Mouse (Mus musculus) stomach, postnatal 0 days (tissue): ENCODE data around the gene Cdk4. TPM values are rescaled to one million over a fixed set of nuclear protein-coding genes. Genes with fewer than 3 reads are reported as not detected.
A peak's percentile ranks its signal among the peaks of the same experiment; 100 is the strongest.

Experiments
- ATAC-seq: fragments of 200-750 bp; cut with Nextera tagmentation; 2 replicates; pipeline ENCODE4 v1.8.0; 2017; ENCODE audit not compliant: low FRiP score, low TSS enrichment
- DNase-seq: peaks from one replicate; pipeline ENCODE4 v3.0.0-alpha.2; 2016; ENCODE audit warnings: low spot score
- H3K27ac ChIP-seq: fragments of 300-500 bp; sonication (generic); replicated peaks from 2 replicates; pipeline ENCODE4 v1.5.1; 2014; ENCODE audit warnings: mild to moderate bottlenecking, control low read depth
- H3K27me3 ChIP-seq: fragments of 300-500 bp; sonication (generic); 2 replicates; pipeline ENCODE4 v1.6.1; 2014; ENCODE audit warnings: low read length; ENCODE audit not compliant: control insufficient read depth, insufficient read depth
- H3K36me3 ChIP-seq: fragments of 300-500 bp; sonication (generic); 2 replicates; pipeline ENCODE4 v1.6.1; 2014; ENCODE audit warnings: low read length, mixed read lengths; ENCODE audit not compliant: control insufficient read depth, insufficient read depth
- H3K4me1 ChIP-seq: fragments of 300-500 bp; sonication (generic); replicated peaks from 2 replicates; pipeline ENCODE4 v1.6.1; 2014; ENCODE audit warnings: antibody characterized with exemption; ENCODE audit not compliant: control insufficient read depth, insufficient read depth
- H3K4me2 ChIP-seq: fragments of 300-500 bp; sonication (generic); replicated peaks from 2 replicates; pipeline ENCODE4 v1.6.1; 2014; ENCODE audit warnings: low read depth, mild to moderate bottlenecking, control low read depth, moderate library complexity
- H3K4me3 ChIP-seq: fragments of 300-500 bp; sonication (generic); 2 replicates; pipeline ENCODE4 v1.5.1; 2014; ENCODE audit warnings: low read depth, low read length, control low read depth
- H3K9ac ChIP-seq: fragments of 300-500 bp; sonication (generic); 2 replicates; pipeline ENCODE4 v1.6.1; 2014; ENCODE audit warnings: mild to moderate bottlenecking, low read length, control low read depth, mixed read lengths
- H3K9me3 ChIP-seq: fragments of 300-500 bp; sonication (generic); 2 replicates; pipeline ENCODE4 v1.6.1; 2016; ENCODE audit warnings: low read length; ENCODE audit not compliant: control insufficient read depth
- CTCF ChIP-seq: IDR thresholded peaks from 2 replicates; pipeline ENCODE4 v1.5.1; 2016; ENCODE audit warnings: antibody characterized with exemption, low read depth, mild to moderate bottlenecking, moderate library complexity
- EP300 ChIP-seq: optimal IDR thresholded peaks from 2 replicates; pipeline ENCODE3; 2016; ENCODE audit warnings: antibody characterized with exemption
- WGBS: fragments of 180-500 bp; shearing (Covaris S2); extraction: QIAGEN DNeasy Blood & Tissue Kit; methylation state at CpG from one replicate; pipeline ENCODE4 v1.1.7; 2014; 5-methylcytosine and 5-hydroxymethylcytosine counted together
- polyA plus RNA-seq: library from polyadenylated mRNA; unstranded; fragments of >200 nt; fragmentation: Nextera tagmentation; extraction: Ambion mirVana; gene quantifications from 2 replicates; pipeline ENCODE4 v1.2.1, GENCODE M21; 2015

The Cdk4 gene
- polyA plus RNA-seq: 469 and 472 TPM in 2 replicates

DNA sequence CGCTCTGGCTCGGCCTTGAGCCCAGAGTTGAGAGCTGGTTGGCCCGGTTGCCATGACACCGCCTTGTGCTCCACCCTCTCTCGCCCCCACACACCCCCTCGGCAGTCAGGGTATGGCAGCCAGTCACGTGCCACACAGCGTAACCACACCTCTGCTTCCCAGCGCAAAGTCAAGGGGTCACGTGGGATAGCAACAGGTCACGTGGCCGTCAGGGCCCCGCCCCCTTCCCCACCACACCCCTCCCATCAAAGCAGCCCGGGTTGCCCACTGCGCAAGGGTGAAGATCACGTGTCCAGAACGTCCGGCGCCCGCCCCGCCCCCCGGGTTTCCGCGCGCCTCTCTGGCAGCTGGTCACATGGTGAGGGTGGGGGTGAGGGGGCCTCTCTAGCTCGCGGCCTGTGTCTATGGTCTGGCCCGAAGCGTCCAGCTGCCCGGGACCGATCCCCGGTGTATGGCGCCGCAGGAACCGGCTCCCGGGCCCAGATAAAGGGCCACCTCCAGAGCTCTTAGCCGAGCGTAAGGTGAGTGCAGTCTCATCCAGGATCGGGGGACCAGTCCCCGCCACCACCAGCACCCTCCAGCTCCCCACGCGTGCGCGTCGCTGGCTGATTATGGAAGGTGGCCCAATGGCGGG is at the start of gene Cdk4:
Gene Cdk4, plus strand, starts transcription at position 296 of the 634 bp plus-strand sequence.
- H3K4me3 ChIP-seq: peak within 1 kb of the TSS; percentile 66
- DNase-seq (peak; percentile 99), ATAC-seq (peak; percentile 94)
- peaks cover 13% of the 10 kb centered on the region for H3K36me3 ChIP-seq
- TF ChIP-seq CTCF (peak; percentile 7; the same call in 1 of the 2 replicates), EP300 (no peak)
- peak within 1 kb of the TSS; percentile 78 for H3K9ac ChIP-seq
- H3K9me3 ChIP-seq: no peaks in the 10 kb centered on the region
- no peaks in the 10 kb centered on the region for H3K27me3 ChIP-seq
- H3K27ac ChIP-seq: peak within 1 kb of the TSS; percentile 88
- H3K4me1 ChIP-seq: 0 out of 2 replicates have a peak, but pooled peaks cover 4% of the 10 kb centered on the region
- H3K4me2 ChIP-seq: peak within 1 kb of the TSS; percentile 85
- under 1% methylated on average over 39 of the region's 46 CpGs for WGBS

DNA sequence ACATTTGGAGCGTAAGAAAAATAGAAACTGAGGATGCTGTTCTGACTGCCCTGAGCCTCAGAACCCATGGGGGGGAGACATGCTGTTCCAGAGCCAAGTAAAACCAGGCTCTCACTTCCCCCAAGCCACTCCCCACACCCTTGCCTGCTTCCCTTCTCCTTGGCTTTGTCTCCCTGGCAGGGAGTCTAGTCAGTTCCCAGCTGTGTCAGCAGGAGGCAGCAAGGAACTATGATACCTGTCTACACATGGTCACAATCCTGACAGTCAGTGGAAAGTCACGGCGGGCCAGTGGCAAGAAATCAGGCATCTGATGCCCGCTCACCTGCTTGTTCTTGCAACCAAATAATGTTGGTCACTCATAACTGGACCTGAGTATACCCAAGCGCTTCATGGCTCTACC is 46.8 kb upstream of the Cdk4 start:
- ATAC-seq (peak; percentile 59; the same call in 1 of the 2 replicates), DNase-seq (peak; percentile 71)
- no peak overlapping the region for H3K4me3 ChIP-seq
- H3K27me3 ChIP-seq: no peaks in the 10 kb centered on the region
- 45% methylated on average over 5 of the region's 5 CpGs for WGBS
- peak; percentile 71 for TF ChIP-seq CTCF
- no peak for TF ChIP-seq EP300
- H3K9ac ChIP-seq: no peak overlapping the region
- no peak overlapping the region for H3K27ac ChIP-seq
- H3K4me2 ChIP-seq: no peak overlapping the region
- no peaks in the 10 kb centered on the region for H3K4me1 ChIP-seq
- no peaks in the 10 kb centered on the region for H3K36me3 ChIP-seq
- H3K9me3 ChIP-seq: no peaks in the 10 kb centered on the region

GRCm38 (mm10) chr10:127017071-127017470 is 46.3 kb upstream of the Cdk4 start:
- TF ChIP-seq CTCF: no peak
- no peak for TF ChIP-seq EP300
- Histone ChIP-seq H3K4me3 (no peak overlapping the region), H3K9me3 (no peaks in the 10 kb centered on the region), H3K36me3 (no peaks in the 10 kb centered on the region; the same call in 1 of the 2 replicates), H3K27ac (no peak overlapping the region), H3K27me3 (no peaks in the 10 kb centered on the region), H3K9ac (no peak overlapping the region), H3K4me2 (no peak overlapping the region), H3K4me1 (no peaks in the 10 kb centered on the region)
- DNase-seq (no peak), ATAC-seq (no peak)
- WGBS: 20% methylated on average over 2 of the region's 2 CpGs

GRCm38 (mm10) chr10:127018422-127018821 is 44.9 kb upstream of the Cdk4 start:
- Histone ChIP-seq H3K4me3 (no peak overlapping the region), H3K36me3 (peaks cover 5% of the 10 kb centered on the region; the same call in 1 of the 2 replicates), H3K27me3 (no peaks in the 10 kb centered on the region), H3K9me3 (no peaks in the 10 kb centered on the region), H3K27ac (no peak overlapping the region), H3K9ac (no peak overlapping the region), H3K4me1 (no peaks in the 10 kb centered on the region), H3K4me2 (no peak overlapping the region)
- no peak for ATAC-seq
- no peak for DNase-seq
- TF ChIP-seq EP300 (no peak), CTCF (0 out of 2 replicates have a peak, but pooled peaks have one; percentile 10)
- WGBS: 69% methylated on average over 16 of the region's 16 CpGs

- ATAC-seq (peak; percentile 85), DNase-seq (peak; percentile 92)
- 6% methylated on average over 55 of the region's 56 CpGs for WGBS
- Histone ChIP-seq H3K4me2 (peak within 1 kb of the TSS; percentile 77), H3K9ac (peak within 1 kb of the TSS; percentile 81), H3K27me3 (no peaks in the 10 kb centered on the region), H3K9me3 (no peaks in the 10 kb centered on the region), H3K4me3 (peak within 1 kb of the TSS; percentile 85), H3K36me3 (peaks cover 6% of the 10 kb centered on the region; the same call in 1 of the 2 replicates), H3K27ac (peak within 1 kb of the TSS; percentile 73), H3K4me1 (no peaks in the 10 kb centered on the region)
- TF ChIP-seq EP300 (no peak), CTCF (peak; percentile 97)
These were observed 32.7 kb upstream of the Cdk4 start, which contains the start of gene Tsfm for GRCm38 (mm10) chr10:127030336-127031296. Gene Tsfm (minus strand): TSS chr10:127030840.
